In the genomic region with DNA sequence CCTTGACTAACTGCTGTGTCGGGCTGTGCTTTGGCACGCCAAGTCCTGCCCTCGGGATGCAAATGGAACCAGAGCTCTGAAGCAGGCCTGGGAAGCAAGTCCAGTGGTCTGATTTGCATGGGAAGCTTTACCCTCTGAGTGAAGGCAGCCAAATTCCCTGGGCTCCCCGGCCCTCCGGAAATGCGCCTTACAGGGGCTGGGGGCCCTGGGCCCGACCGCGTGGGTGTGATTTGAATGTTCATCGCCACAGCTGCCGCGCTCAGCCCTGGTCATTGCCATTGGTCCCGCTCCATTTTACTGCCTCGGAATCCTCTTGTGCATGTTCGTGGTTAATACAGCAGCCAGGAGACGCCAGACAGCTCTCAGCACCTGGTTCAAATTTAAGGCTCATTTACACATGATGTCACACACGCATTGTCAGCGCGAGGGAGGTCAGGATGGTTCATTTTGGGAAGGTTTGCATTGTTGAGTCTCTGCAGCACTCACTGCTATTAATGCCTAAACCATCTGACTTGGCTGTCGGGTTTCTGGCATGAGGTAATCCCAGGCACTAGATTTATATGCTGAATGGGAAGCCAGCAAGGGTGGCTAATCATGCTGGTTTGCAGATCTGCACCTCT, we compare ENCODE assay signal across 9 mouse cellular contexts.
DNase-seq lines count a peak whose midpoint lies in the region; TF ChIP-seq lines count a peak whose summit lies in the region.
"Had no signal": no experiment of that assay in that cellular context is flagged by ENCODE, and none has a peak within 500 bp of the region (broad histone marks: within the 10 kb centered on the region; RNA-seq: fewer than 3 reads in every experiment).

No protein-coding gene starts in this region.

- H3K27ac ChIP-seq in heart, embryonic 10.5 days: peak overlapping the region; percentile 68
- H3K27ac ChIP-seq in embryonic fibroblast, embryonic 13.5 days (ENCODE audit: insufficient read depth, low read length): peak overlapping the region; percentile 58
- H3K27ac ChIP-seq in limb, embryonic 10.5 days: peak overlapping the region; percentile 84
- H3K27ac ChIP-seq: liver, embryonic 13.5 days had no signal

- no peak for TF ChIP-seq POLR2A in embryonic fibroblast, embryonic 13.5 days (IDR thresholded peaks at IDR 0.05; ENCODE audit: low read depth, low read length)

- no peak overlapping the region for H3ac ChIP-seq in C2C12 (ENCODE audit: control insufficient read depth, insufficient read length, low read depth)

- no peaks in the 10 kb centered on the region for H3K79me3 ChIP-seq in C2C12 (ENCODE audit: low read depth)

- no peaks in the 10 kb centered on the region for H3K79me2 ChIP-seq in C2C12 (ENCODE audit: control insufficient read depth, insufficient read depth)

- H3K4me3 ChIP-seq in heart, embryonic 10.5 days: peak overlapping the region; percentile 10; the same call in 1 of the 2 replicates
- H3K4me3 ChIP-seq in C2C12 (ENCODE audit: insufficient read depth, poor library complexity, severe bottlenecking): no peak overlapping the region
- H3K4me3 ChIP-seq in embryonic fibroblast, embryonic 13.5 days (ENCODE audit: insufficient read depth, low read length): no peak overlapping the region
- H3K4me3 ChIP-seq in limb, embryonic 10.5 days: peak overlapping the region; percentile 33
- H3K4me3 ChIP-seq: liver, embryonic 13.5 days had no signal

- H3K4me1 ChIP-seq in heart, embryonic 10.5 days: peaks cover 19% of the 10 kb centered on the region
- H3K4me1 ChIP-seq in embryonic fibroblast, embryonic 13.5 days (ENCODE audit: control insufficient read depth, insufficient read depth, low read length): peaks cover 26% of the 10 kb centered on the region
- H3K4me1 ChIP-seq in limb, embryonic 10.5 days: peaks cover 40% of the 10 kb centered on the region

- no peak for TF ChIP-seq CTCF in C2C12 (IDR thresholded peaks at IDR 0.05; ENCODE audit: control insufficient read depth, insufficient read depth, insufficient read length)
- TF ChIP-seq CTCF in embryonic fibroblast, embryonic 13.5 days (IDR thresholded peaks at IDR 0.05; ENCODE audit: borderline replicate concordance, insufficient read depth, low read length): no peak

- H3K36me3 ChIP-seq in heart, embryonic 10.5 days: no peaks in the 10 kb centered on the region
- no peaks in the 10 kb centered on the region for H3K36me3 ChIP-seq in C2C12 (ENCODE audit: control insufficient read depth, insufficient read depth)
- no peaks in the 10 kb centered on the region for H3K36me3 ChIP-seq in limb, embryonic 10.5 days
- H3K36me3 ChIP-seq: liver, embryonic 13.5 days had no signal

- DNase-seq in heart, embryonic 10.5 days (ENCODE audit: low spot score): peak; percentile 72
- DNase-seq in heart, adult 8-10 months (ENCODE audit: low spot score): no peak
- peak; percentile 89 for DNase-seq in limb, embryonic 10.5 days (ENCODE audit: low spot score)
- no peak for DNase-seq in cerebellum, postnatal 36 days
- no peak for DNase-seq in urinary bladder, postnatal 10 days (ENCODE audit: low spot score)
- no peak for DNase-seq in frontal cortex, adult 2 months (ENCODE audit: extremely low spot score in 1 of 2, low spot score in 1 of 2)
- DNase-seq: liver, embryonic 13.5 days had no signal

- no peaks in the 10 kb centered on the region for H3K9me3 ChIP-seq in heart, embryonic 10.5 days
- H3K9me3 ChIP-seq in limb, embryonic 10.5 days (replicated peaks): no peaks in the 10 kb centered on the region
- H3K9me3 ChIP-seq: liver, embryonic 13.5 days had no signal

- H3K27me3 ChIP-seq in heart, embryonic 10.5 days (ENCODE audit: insufficient read depth, poor library complexity, severe bottlenecking): no peaks in the 10 kb centered on the region
- no peaks in the 10 kb centered on the region for H3K27me3 ChIP-seq in C2C12 (ENCODE audit: control insufficient read depth, insufficient read depth, insufficient read length)
- peaks cover 24% of the 10 kb centered on the region; the same call in 1 of the 2 replicates for H3K27me3 ChIP-seq in limb, embryonic 10.5 days (ENCODE audit: low read depth, poor library complexity, severe bottlenecking)
- H3K27me3 ChIP-seq: liver, embryonic 13.5 days had no signal

- WGBS in heart, embryonic 10.5 days: 28% methylated on average over 20 of the region's 20 CpGs
- WGBS in limb, embryonic 10.5 days: 10% methylated on average over 20 of the region's 20 CpGs

TF ChIP-seq in C2C12, 6 proteins besides CTCF, POLR2A, EP300 and RAD21:
- no peak for TF ChIP-seq USF1 (IDR thresholded peaks at IDR 0.05; ENCODE audit: low read depth)
- peak; percentile 35 for TF ChIP-seq MAX (IDR thresholded peaks at IDR 0.05)
- no peak for TF ChIP-seq FOSL1 (IDR thresholded peaks at IDR 0.05; ENCODE audit: insufficient read depth, low read length, poor library complexity, severe bottlenecking)
- no peak for TF ChIP-seq CEBPB (IDR thresholded peaks at IDR 0.05; ENCODE audit: low read depth)
- TF ChIP-seq MYOD1 (IDR thresholded peaks at IDR 0.05; ENCODE audit: control insufficient read depth, insufficient read length, low read depth): peak; percentile 85

Comparison
In these comparisons a context has a peak if more than half of its experiments do, and no peak if none do; other contexts are left out.
1. DNase-seq: peak in heart, embryonic 10.5 days (single experiment) and limb, embryonic 10.5 days (single experiment); none in heart, adult 8-10 months (single experiment), cerebellum, postnatal 36 days (0 of 2), urinary bladder, postnatal 10 days (single experiment) and frontal cortex, adult 2 months (0 of 2).
2. H3K4me3 ChIP-seq: peak in heart, embryonic 10.5 days (single experiment) and limb, embryonic 10.5 days (single experiment); none in C2C12 (single experiment) and embryonic fibroblast, embryonic 13.5 days (single experiment).
3. Peak in every context shown above with its lines, with median percentiles within 50 percentile points of each other: H3K27ac ChIP-seq.